Mouse (Mus musculus) cerebellum, adult 9-11 months (tissue): ENCODE measurements around the gene Cenpp.

ENCODE experiments used
- DNase-seq: peaks from one replicate; pipeline ENCODE4 v3.0.0; 2022

Gene Cenpp

GRCm38 (mm10) chr13:49518761-49519160 lies 133.8 kb downstream of the Cenpp start:
- no peak for DNase-seq

- DNase-seq: no peak
These were observed 145.4 kb downstream of the Cenpp start for GRCm38 (mm10) chr13:49507176-49507575.

GRCm38 (mm10) chr13:49505776-49506175 lies 146.8 kb downstream of the Cenpp start:
- no peak for DNase-seq

GRCm38 (mm10) chr13:49504510-49504909 lies 148.1 kb downstream of the Cenpp start, which contains the start of gene Ecm2:
Gene Ecm2, plus strand, starts transcription at chr13:49504810.
- no peak for DNase-seq

GRCm38 (mm10) chr13:49492376-49493368 lies 159.9 kb downstream of the Cenpp start, which contains the start of gene Tes3-ps:
Gene Tes3-ps, plus strand, starts transcription at chr13:49493318.
- no peak for DNase-seq

GRCm38 (mm10) chr13:49485388-49485787 lies 167.2 kb downstream of the Cenpp start:
- DNase-seq: no peak

- peak; percentile 49 for DNase-seq
These were observed 172.0 kb downstream of the Cenpp start for GRCm38 (mm10) chr13:49480551-49480950.

GRCm38 (mm10) chr13:49480057-49480456 lies 172.5 kb downstream of the Cenpp start:
- peak; percentile 63 for DNase-seq

- no peak for DNase-seq
These were observed 173.2 kb downstream of the Cenpp start for GRCm38 (mm10) chr13:49479399-49479798.

- DNase-seq: no peak
These were observed 173.7 kb downstream of the Cenpp start for GRCm38 (mm10) chr13:49478851-49479374.

- DNase-seq: no peak
These were observed 174.7 kb downstream of the Cenpp start for GRCm38 (mm10) chr13:49477887-49478286.

GRCm38 (mm10) chr13:49472676-49473005 lies 179.9 kb downstream of the Cenpp start:
- DNase-seq: no peak

GRCm38 (mm10) chr13:49471981-49472675 lies 180.5 kb downstream of the Cenpp start:
- no peak for DNase-seq

- DNase-seq: no peak
These were observed 181.8 kb downstream of the Cenpp start for GRCm38 (mm10) chr13:49470806-49471205.

GRCm38 (mm10) chr13:49470319-49470718 lies 182.3 kb downstream of the Cenpp start:
- no peak for DNase-seq

GRCm38 (mm10) chr13:49469002-49469401 lies 183.6 kb downstream of the Cenpp start:
- peak; percentile 20 for DNase-seq

GRCm38 (mm10) chr13:49467585-49467984 lies 185.0 kb downstream of the Cenpp start:
- no peak for DNase-seq

GRCm38 (mm10) chr13:49466393-49467075 lies 186.1 kb downstream of the Cenpp start:
- DNase-seq: no peak

- DNase-seq: no peak
These were observed 186.7 kb downstream of the Cenpp start for GRCm38 (mm10) chr13:49465875-49466274.

- DNase-seq: no peak
These were observed 189.7 kb downstream of the Cenpp start for GRCm38 (mm10) chr13:49462921-49463320.

- DNase-seq: no peak
These were observed 191.0 kb downstream of the Cenpp start for GRCm38 (mm10) chr13:49461458-49462132.

GRCm38 (mm10) chr13:49460692-49461414 lies 191.7 kb downstream of the Cenpp start:
- no peak for DNase-seq
